Mouse (Mus musculus): Measurements from ENCODE around the gene Ptgds.

The Ptgds gene

DNA sequence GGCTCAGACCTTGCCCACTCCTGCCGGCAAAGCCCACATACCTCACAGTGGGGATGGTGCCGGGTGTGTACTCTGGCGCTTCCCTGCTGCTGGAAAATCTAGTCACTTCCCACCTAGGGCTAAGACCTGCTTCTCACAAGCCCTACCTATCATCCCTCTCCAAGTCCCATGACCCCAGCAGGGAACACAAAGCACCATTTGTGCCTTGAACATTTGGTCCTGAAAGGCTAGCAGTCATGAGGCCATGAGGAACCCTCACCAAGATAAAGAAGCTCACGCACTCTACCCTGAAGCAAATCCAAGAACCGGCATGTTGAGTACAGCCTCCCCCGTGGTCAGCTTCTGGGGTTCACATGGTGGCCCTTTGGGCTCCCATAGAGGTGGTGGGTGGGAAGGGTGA is at the start of gene Ptgds:
Gene Ptgds, minus strand, starts transcription at position 78 of the 400 bp plus-strand sequence.
- no peak for DNase-seq

DNA sequence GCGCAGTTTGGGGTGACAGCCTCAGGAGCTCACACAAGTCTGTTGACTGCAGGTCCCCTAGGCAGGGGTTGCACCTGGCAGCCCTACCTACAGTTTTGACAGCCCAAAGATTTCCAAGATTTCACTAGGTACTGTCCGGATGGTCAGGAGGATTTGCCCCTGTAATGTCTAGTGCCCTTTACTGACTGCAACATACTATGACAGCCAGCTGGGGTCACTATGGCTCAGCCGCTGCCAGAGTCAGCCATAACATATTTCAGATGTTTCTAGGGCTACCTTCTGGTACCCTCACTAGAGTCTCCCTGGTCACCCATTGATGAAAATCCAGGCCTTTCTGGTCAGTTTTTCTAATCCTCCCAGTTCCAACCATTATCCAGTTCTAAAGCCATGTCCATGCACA is 40.1 kb upstream of the Ptgds start:
- DNase-seq = no peak

DNA sequence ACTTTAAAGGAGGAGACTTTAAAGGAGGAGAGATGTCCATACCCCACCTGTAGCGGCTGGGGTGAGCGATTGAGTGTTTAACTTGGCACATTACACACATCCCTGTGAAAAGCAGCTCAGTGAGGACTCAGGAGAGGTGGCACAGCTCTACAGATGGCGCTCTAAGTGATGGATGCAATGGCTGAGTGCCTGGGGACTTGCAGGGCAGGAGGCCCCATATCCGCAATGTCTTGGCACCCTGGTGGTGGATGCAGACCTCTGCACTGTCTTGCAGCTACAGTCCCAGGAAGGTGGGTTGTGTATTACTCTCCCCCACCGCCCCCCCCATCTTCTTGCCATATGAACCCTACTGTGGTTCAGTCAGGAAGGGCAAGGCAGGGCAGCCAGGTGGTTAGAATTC is 37.1 kb upstream of the Ptgds start:
- DNase-seq = no peak

DNA sequence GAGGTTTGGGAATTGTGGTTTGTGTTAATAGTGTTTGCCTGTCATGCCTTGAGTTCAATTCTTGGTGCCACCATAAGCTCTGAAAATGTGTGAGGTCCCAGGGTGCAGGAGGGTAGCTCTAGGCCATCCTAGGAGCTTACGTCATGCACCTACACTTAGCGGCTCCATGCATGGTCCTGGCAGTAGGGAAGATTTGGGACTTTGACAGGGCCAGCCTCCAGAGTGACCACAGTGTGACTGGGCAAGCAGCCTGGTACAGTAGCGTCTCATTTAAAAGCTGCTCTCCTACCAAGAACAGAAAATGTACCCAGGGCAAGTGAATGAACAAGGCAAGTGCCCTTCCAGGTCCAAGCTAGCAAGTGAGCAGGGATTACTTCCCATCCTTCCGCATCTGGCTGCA is 36.0 kb upstream of the Ptgds start:
- DNase-seq = no peak

DNA sequence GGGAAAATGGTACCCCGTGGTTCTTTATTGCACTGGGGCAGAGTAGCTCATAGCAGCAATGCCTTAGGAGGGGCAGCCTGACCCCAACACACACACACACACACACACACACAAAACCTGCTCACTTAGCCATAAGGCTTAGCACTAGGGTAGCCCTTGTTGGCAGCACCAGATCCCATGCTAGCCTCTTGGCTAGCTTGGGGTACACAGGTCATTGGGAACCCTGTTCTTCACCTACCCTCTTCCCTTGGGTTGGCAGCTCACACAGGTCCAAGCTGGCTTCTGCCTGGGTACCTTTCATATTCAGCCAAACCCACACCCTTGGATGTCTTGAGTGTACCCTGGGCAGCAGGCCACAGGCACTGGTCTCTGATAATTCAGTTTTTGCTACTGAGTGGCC is 35.2 kb upstream of the Ptgds start:
- no peak for DNase-seq

DNA sequence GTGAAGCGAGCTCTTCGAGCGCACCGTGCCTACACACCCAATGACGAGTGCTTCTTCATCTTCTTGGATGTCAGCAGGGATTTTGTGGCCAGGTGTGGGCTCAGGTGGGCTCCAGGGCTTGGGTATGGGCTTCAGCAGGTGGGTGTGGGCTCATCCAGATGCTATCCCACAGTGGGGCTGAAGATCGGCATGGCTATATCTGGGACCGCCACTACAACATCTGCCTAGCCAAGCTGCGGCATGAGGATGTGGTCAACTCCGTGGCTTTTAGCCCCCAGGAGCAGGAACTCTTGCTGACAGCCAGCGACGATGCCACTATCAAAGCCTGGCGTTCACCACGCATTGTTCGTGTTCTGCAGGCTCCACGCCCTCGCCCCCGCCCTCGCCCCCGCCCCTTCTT is 34.7 kb upstream of the Ptgds start:
- no peak for DNase-seq

DNA sequence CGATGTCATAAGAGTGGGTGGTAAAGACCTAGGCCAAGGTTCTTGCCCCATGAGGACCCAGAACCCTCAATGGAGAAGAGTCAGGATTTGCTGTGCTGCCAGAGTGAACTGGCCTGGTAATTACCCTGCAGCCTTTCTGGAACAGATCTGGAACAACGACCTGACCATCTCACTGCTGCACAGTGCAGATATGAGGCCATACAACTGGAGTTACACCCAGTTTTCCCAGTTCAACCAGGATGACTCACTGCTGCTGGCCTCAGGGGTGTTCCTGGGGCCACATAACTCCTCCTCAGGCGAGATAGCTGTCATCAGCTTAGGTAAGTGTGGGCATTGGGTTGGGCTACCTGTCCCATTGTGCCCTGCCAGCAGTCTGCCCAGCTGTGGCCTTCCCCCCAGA is 32.9 kb upstream of the Ptgds start:
- no peak for DNase-seq

DNA sequence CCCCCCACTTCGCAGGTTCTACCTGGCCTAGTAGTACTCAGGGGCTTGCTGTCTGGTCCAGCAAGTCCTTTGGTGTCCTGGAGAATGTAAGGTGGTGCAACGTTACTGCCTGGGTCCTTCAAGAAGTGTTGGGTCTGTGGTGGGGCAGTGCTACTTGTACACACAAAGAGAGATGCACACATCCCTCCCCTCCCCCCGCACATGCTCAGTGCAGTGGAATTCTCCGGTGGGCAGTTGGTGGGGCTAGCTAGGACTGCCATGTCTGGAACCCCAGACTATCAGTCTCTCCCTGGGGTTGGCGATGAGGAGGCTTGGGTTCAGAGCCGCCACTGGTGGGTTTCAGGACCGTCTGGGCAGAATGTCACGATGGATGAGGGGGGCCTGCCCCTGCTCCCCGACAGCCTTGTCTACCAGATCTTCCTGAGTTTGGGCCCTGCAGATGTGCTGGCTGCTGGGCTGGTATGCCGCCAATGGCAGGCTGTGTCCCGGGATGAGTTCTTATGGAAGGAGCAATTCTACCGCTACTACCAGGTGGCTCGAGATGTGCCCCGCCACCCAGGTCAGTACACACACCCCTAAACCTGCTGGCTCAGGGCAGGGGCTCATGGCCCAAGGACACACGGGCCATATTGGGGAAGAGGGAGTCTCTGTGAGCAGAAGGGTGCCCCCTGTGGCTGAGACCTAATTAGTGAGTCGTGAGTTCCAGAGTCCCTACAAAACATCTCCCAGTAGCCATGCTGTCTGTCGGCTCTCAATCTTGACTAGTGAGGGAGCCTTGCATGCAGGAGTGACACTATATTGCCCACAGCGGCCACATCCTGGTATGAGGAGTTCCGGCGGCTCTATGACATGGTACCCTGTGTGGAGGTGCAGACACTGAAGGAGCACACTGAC is 32.0 kb upstream of the Ptgds start, which contains the start of gene C8g:
Gene C8g, minus strand, starts transcription at position 127 of the 894 bp plus-strand sequence.
- no peak for DNase-seq

DNA sequence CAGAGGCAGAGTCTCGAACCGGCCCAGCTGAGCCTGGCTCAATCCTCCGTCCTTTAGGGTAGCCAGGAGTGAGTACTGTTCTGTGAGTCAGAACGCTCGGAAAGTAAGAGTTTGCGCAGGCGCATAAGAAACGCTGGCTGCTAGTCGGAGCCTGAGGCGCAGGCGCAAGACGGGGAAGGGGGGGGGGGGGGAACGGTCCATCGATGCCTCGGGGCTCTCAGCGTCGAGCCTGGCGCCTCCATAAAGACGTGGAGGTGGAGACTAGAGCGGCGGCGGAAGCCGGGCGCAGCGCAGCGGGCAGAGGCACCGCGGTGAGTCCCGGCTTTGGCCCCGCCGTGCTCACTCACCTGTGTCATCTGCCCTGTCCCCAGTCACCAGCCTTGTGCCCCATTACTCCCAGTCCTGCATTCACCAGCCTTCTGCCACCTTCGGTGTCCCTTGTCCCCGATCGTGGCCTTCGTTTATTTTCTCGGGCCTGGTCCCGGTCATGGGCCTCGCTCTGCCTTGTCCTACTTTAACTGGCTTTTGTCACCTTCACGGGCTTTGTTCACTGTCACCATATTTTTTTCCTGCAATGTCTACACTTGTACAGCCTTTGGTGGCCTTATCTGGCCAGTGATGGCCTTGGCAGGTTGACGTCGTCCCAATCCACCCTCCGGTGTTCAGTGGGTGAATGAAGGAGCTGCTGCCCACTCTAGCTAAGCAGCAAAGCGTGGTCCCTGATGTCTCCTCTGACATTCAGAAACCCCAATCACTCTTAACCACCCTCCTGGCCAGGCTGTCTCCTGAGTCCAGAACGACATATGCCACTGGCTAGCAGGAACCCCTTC is 30.9 kb upstream of the Ptgds start, which contains the start of gene Fbxw5:
Gene Fbxw5, plus strand, starts transcription at position 175 of the 830 bp plus-strand sequence.
- peak; percentile 88 for DNase-seq

DNA sequence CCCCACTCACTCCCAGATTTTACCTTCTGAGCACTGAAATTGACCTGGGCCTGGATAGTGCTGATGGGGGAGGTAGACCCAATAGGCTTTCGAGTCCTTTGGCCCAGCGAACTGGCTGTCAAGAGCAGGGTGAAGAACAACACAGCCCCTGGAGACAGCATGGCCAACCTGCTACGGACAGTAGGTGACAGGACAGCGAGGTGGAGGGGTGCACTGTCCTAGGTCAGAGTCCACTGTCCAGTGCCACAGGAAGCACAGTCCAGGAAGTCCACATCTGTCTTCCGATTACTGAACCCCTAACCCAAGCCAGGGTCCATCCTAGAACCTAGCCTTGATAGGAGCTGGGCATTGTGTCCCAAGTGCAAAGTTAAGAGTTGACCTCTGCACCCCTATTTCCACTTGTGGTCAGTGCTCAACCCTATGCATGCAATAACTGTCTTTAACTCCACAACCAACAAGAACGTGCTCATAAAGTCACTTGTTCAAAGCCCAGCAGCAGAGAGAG is 30.3 kb upstream of the Ptgds start:
- no peak for DNase-seq

DNA sequence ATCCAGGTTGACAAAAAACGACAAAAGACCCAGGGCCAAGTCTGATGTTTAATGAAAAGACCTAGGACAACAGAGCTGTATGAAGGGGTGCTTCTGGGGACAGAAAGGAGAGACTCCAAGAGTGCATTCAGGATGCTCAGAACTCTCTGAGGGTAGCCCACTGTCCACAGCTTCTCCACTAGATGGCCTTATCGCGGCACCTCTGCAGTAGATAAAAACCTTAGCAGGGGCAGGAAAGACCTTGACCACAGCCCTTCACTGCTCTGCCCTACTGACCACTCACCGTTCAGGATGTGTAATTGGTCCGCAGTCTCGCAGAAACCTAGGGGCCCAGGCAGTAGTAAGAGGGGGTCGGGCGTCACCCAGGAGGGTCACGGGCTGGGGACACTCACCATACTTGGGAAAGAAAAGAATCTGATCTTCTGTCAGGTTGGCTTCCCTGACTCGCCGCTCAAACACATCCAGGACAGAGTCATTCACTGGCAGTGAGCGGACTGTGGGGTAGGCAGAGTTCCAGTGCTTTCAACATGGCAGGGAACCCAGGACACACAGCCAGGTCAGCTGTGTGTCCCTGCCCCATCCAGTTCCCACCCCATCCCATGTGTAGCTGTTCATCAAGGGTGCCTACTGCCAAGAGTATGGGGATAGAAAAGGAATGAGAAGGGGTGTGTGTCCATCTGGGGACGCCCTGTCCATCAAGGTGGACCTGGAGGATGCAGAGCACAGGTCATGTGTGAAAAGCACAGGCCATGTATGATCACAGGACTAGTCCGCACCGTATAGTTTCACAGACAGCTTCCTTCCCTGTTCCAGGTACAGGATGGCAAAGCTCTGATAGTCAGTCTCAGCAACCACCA is 29.0 kb upstream of the Ptgds start:
- no peak for DNase-seq

DNA sequence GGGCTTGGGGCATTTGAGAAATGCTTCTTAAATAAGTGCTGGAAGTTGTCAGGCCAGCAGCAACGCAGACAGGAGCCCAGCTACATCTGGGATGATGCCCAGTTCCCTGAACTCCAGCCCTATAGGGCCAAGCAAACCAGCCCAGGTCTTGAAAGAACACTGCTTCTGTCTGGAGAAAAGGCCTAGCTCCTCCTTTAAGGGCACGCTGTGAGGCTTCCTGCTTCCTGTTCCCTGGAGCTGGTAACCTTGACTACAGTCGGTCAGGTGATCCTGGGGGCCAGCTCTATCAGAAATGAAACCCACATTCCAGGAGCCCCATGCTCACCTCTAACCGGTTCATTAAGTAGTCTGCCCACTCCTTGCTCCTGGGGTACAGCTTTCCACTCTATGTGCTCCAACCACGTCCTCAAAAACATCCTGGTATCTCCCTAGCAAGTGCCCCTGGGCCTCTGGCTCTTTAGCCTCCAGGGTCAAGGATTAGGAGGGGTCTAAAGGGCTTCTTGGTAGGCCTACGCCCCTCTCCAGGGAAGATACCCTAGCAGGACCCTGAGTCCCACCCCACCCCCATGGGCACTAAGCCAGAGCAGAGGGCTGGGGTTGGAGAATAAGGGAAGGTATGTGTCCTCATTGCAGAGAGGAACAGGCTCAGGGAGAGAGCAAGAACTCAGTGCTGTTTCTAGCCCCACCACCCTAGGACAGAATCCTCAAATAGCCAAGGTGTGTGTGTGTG is 28.2 kb upstream of the Ptgds start:
- DNase-seq = no peak

DNA sequence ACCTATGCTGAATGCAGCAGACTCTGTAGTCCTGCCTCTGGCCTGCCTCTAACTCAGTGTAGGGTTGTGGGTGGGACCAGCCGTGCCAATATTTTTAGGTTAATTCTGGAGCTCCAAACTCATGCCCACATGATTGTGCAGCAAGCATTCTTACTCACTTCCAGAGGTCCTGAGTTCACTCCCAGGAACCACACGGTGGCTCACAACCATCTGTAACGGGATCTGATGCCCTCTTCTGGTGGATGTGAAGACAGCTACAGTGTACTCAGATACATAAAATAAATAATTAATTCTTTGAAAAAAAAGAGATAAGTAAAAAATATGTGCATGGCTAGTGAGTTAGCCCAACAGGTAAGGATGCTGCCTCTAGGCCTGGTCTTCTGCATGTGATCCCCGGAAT is 26.6 kb upstream of the Ptgds start:
- peak; percentile 44 for DNase-seq

DNA sequence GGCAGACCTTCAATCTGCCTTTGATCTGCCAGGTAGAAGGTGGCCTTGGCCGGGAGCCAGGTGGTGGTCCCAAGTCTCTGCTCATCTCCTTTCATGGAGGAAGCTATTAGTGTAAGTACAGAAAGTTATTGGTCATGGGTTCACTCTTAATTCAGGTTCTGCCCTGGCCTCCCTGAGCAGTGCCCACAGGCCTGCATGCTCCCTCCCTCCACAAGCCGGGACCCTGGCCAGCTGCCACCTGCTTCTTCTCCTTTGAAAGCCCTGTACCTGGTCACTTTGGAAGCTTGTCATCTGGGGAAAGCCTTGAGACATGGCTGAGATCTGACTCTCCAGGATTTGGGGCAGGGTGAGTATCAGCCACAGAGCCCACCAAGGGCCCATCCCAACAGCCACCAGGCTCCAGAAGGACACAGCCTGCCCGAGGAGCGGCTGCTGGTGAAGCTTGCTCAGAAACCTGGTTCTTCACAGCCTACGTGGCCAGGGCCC is 23.7 kb upstream of the Ptgds start, which contains the start of gene Lcn12:
Gene Lcn12, minus strand, starts transcription at position 436 of the 486 bp plus-strand sequence.
- no peak for DNase-seq

DNA sequence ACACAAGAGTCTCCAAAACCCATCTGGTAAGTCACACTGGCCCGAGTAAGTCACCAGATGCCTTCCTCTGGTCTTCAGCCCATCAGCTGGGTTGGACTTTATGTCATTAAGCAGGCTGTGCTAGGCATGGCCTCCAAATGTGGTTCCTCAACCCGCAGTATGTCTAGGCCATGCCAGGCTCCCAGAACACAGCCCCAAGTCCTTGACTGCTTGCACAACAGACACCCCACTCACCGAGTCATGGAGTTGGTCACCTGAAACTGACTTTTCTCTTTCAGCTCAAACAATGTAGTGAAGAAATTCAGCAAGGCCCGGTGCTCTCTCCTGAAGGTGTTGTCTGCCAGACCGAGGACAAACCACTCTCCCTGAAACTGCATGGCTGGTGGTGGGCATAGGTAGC is 23.1 kb upstream of the Ptgds start:
- DNase-seq = no peak

DNA sequence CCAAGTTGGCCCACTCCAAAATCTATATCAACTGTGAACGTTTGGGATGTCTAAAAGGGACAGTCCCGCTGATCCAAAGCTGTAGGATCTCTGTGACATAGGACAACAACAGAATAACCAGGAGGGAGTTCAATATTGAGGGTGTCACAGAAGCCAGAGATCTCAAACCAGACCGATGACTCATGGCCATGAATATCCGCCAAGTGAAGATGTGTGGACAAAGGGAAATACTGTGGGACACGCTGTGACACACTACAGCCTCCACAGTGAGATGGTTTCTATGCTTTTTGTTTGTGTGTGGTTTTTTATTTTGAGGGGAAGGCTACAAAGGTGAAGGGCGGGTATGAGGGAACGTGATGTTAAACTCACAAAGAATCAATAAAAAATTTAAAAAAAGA is 18.8 kb upstream of the Ptgds start:
- DNase-seq = no peak

DNA sequence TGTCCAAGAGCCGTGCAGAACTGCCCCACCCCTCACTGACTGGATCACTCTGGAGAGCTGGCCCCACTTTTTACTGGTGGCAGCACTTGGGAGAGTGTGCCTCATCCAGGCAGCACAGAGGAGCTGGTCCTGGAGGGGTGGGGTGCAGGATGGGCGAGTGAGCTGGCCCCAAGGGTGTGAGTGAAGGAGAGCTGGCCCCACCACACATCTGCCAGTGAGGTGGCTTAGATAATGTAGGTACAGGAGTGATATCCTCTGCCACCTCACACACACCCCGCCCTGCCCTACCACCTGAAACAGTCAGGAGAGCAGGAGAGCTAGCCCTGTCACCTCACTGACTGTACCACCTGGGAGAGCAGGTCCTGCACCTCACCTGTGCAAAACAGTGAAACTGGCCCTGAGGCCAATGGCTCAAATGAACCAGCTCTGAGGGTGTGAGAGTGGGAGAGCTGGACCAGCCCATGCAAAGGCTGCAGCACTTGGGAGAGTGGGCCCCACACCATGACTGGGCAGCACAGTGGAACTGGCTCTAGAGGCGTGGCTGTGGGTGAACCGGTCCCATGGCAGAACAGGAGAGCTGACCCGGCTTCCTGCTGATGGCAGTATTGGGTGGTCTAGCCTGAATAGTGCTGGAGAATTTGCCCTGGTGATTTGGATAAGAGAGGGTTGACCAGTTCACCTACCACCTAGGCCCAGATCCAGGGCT is 18.3 kb upstream of the Ptgds start:
- DNase-seq = no peak

DNA sequence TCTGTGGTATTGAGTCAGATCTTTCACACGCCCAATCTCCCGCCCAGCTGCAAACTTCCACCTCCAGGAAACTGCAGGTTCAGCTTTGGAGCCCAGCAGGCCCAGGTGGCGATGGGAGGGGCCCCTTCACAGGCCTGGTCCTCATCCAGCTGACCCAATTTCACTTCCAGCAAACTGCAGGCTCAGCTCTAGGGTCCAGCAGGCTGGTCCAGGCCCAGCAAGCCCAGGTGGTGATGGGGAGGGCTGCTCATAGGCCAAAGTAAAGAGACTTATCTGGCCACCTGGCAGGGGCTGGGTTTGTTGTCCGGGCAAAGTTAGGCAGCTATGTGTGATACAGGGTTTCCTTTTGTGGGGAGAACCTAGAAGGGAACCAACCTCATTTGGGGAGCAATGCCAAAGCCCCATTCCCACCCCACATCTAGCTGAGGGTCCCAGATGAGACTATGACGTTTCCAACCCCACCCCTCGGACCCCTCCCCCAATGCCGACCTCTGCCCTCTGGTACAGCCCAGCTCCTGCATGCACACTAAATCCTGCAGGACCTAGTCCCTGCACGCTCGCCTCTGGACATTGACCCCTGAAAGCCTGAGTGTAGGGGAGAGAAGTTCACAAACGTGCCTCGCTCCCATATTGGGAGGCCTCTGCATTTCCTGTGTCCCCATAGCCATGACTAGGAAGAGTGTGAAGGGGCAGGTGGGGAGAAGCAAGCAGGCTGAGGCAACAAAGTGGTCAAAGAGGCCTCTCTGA is 15.2 kb upstream of the Ptgds start:
- DNase-seq = no peak

DNA sequence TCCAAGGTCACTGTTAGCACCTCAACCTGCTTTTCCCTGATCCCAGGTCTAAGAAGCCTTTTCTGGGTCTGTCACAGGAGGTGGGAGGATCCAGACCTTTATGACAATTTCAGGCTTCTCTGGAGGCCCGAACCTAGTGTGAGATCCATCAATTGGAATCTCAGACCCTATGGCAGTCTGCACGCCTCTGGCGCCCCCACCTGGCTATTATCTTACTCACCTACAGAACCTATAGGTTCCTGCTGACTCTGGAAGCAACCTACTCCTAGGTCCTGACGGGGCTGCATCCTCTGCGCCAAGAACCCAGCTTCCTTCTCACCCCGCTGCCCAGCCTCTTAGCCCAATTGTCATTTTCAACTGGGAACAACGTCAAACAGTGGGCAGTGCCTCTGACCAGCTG is 13.1 kb upstream of the Ptgds start:
- no peak for DNase-seq

DNA sequence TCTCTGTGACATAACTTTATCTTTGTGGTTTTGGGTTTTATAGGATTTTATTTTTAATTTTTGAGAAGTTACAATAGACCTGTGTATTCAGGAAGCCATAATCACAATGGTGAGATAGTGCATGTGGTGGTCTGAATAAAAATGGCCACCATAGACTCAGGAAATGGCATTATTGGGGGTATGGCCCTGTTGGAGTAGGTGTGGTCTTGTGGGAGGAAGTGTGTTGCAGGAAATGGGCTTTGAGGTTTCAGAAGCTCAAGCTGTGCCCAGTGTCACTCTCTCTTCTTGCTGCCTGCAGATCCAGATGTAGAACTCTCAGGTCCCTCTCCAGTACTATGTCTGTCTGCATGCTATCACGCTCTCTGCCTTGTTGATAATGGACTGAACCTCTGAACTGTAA is 10.7 kb upstream of the Ptgds start:
- DNase-seq = no peak

Measured in layer of hippocampus, adult 9-11 months (tissue).